Mouse (Mus musculus): ENCODE results near the gene Zfp560. TPM values are rescaled to one million over a fixed set of nuclear protein-coding genes. Genes with fewer than 3 reads are reported as not detected.
"Not testable (repeated sequence)": the region's sequence is repeated elsewhere in the genome, so short reads cannot be mapped to it uniquely, and the experiment has no call there.

Zfp560 gene
- total and polyA plus RNA-seq, 3 experiments, result 9.9 to 11.0 (median 10.1) TPM

GRCm38 (mm10) chr9:20383659-20384058 lies 1.3 kb downstream of the Zfp560 start:
- Histone ChIP-seq H3K36me3 (ENCODE audit: control insufficient read depth, insufficient read depth, low read length) (no peaks in the 10 kb centered on the region), H3K4me1 (ENCODE audit: control insufficient read depth, insufficient read depth, low read length) (peaks cover 1% of the 10 kb centered on the region), H3K27ac (no peak overlapping the region), H3K4me3 (no peak overlapping the region), H3K9ac (ENCODE audit: low read depth, low read length) (no peak overlapping the region), H3K27me3 (ENCODE audit: control insufficient read depth, insufficient read depth, low read length) (no peaks in the 10 kb centered on the region), H3K79me2 (replicated peaks; ENCODE audit: control insufficient read depth, insufficient read depth, low read length) (no peaks in the 10 kb centered on the region)
- 84% methylated on average over 7 of the region's 7 CpGs for WGBS
- TF ChIP-seq CTCF (IDR thresholded peaks at IDR 0.05), result no peak
- no peak for TF ChIP-seq EP300 (IDR thresholded peaks at IDR 0.05; ENCODE audit: insufficient read depth, low read depth, low read length)
- TF ChIP-seq POLR2A (IDR thresholded peaks at IDR 0.05; ENCODE audit: insufficient read depth, low read depth, low read length), result no peak
- DNase-seq, result no peak
- intact Hi-C loops (cut with DNase I), result loop anchor here (2.0 to 10.0 kb wide), 4 partner anchors 77 to 269 kb away; partner anchors contain the start of genes Pin1, Zfp26 and Zfp846

- no peak for TF ChIP-seq EP300 (IDR thresholded peaks at IDR 0.05; ENCODE audit: insufficient read depth, low read depth, low read length)
- TF ChIP-seq CTCF (IDR thresholded peaks at IDR 0.05), result no peak
- TF ChIP-seq POLR2A (IDR thresholded peaks at IDR 0.05; ENCODE audit: insufficient read depth, low read depth, low read length), result no peak
- Histone ChIP-seq H3K79me2 (replicated peaks; ENCODE audit: control insufficient read depth, insufficient read depth, low read length) (no peaks in the 10 kb centered on the region), H3K27me3 (ENCODE audit: control insufficient read depth, insufficient read depth, low read length) (no peaks in the 10 kb centered on the region), H3K27ac (no peak overlapping the region), H3K36me3 (ENCODE audit: control insufficient read depth, insufficient read depth, low read length) (no peaks in the 10 kb centered on the region), H3K4me1 (ENCODE audit: control insufficient read depth, insufficient read depth, low read length) (no peaks in the 10 kb centered on the region), H3K9ac (ENCODE audit: low read depth, low read length) (no peak overlapping the region), H3K4me3 (no peak overlapping the region)
- DNase-seq, result no peak
- 98% methylated on average over 1 of the region's 1 CpGs for WGBS
- intact Hi-C loops (cut with DNase I), result no loop called here
Observed at GRCm38 (mm10) chr9:20374712-20375111, 10.3 kb downstream of the Zfp560 start.

- no peak for DNase-seq
- intact Hi-C loops (cut with DNase I), result no loop called here
- 80% methylated on average over 2 of the region's 2 CpGs for WGBS
- H3K4me1 ChIP-seq (ENCODE audit: control insufficient read depth, insufficient read depth, low read length), result no peaks in the 10 kb centered on the region
- no peaks in the 10 kb centered on the region for H3K27me3 ChIP-seq (ENCODE audit: control insufficient read depth, insufficient read depth, low read length)
- H3K79me2 ChIP-seq (replicated peaks; ENCODE audit: control insufficient read depth, insufficient read depth, low read length), result 0 out of 2 replicates have a peak, but pooled peaks cover 2% of the 10 kb centered on the region
- no peaks in the 10 kb centered on the region for H3K36me3 ChIP-seq (ENCODE audit: control insufficient read depth, insufficient read depth, low read length)
- no peak overlapping the region for H3K4me3 ChIP-seq
- no peak for TF ChIP-seq EP300 (IDR thresholded peaks at IDR 0.05; ENCODE audit: insufficient read depth, low read depth, low read length)
- no peak for TF ChIP-seq POLR2A (IDR thresholded peaks at IDR 0.05; ENCODE audit: insufficient read depth, low read depth, low read length)
- no peak for TF ChIP-seq CTCF (IDR thresholded peaks at IDR 0.05)
- H3K9ac ChIP-seq (ENCODE audit: low read depth, low read length), result no peak overlapping the region
- no peak overlapping the region for H3K27ac ChIP-seq
Observed at GRCm38 (mm10) chr9:20367311-20367710, 17.7 kb downstream of the Zfp560 start.

- no peaks in the 10 kb centered on the region for H3K4me1 ChIP-seq (ENCODE audit: control insufficient read depth, insufficient read depth, low read length)
- peaks cover 3% of the 10 kb centered on the region; the same call in 1 of the 2 replicates for H3K36me3 ChIP-seq (ENCODE audit: control insufficient read depth, insufficient read depth, low read length)
- intact Hi-C loops (cut with DNase I), result no loop called here
- no peak for DNase-seq
- H3K27me3 ChIP-seq (ENCODE audit: control insufficient read depth, insufficient read depth, low read length), result no peaks in the 10 kb centered on the region
- no peak overlapping the region for H3K9ac ChIP-seq (ENCODE audit: low read depth, low read length)
- no peaks in the 10 kb centered on the region for H3K79me2 ChIP-seq (replicated peaks; ENCODE audit: control insufficient read depth, insufficient read depth, low read length)
- TF ChIP-seq POLR2A (IDR thresholded peaks at IDR 0.05; ENCODE audit: insufficient read depth, low read depth, low read length) (no peak), CTCF (IDR thresholded peaks at IDR 0.05) (no peak), EP300 (IDR thresholded peaks at IDR 0.05; ENCODE audit: insufficient read depth, low read depth, low read length) (no peak)
- no peak overlapping the region for H3K27ac ChIP-seq
- WGBS, result 86% methylated on average over 4 of the region's 4 CpGs
- H3K4me3 ChIP-seq, result no peak overlapping the region
Observed at GRCm38 (mm10) chr9:20348501-20348900, 36.5 kb downstream of the Zfp560 start.

- Histone ChIP-seq H3K9ac (ENCODE audit: low read depth, low read length) (no peak within 1 kb of the TSS), H3K27me3 (ENCODE audit: control insufficient read depth, insufficient read depth, low read length) (no peaks in the 10 kb centered on the region), H3K36me3 (ENCODE audit: control insufficient read depth, insufficient read depth, low read length) (no peaks in the 10 kb centered on the region), H3K79me2 (replicated peaks; ENCODE audit: control insufficient read depth, insufficient read depth, low read length) (no peaks in the 10 kb centered on the region), H3K4me1 (ENCODE audit: control insufficient read depth, insufficient read depth, low read length) (no peaks in the 10 kb centered on the region), H3K27ac (no peak within 1 kb of the TSS), H3K4me3 (no peak within 1 kb of the TSS)
- intact Hi-C loops (cut with DNase I), result no loop called here
- no peak for TF ChIP-seq CTCF (IDR thresholded peaks at IDR 0.05)
- no peak for TF ChIP-seq POLR2A (IDR thresholded peaks at IDR 0.05; ENCODE audit: insufficient read depth, low read depth, low read length)
- TF ChIP-seq EP300 (IDR thresholded peaks at IDR 0.05; ENCODE audit: insufficient read depth, low read depth, low read length), result no peak
- DNase-seq, result no peak
Observed at GRCm38 (mm10) chr9:20335994-20336393, 49.0 kb downstream of the Zfp560 start, which contains the start of gene Olfr18. Gene Olfr18 (minus strand): TSS chr9:20336094.

GRCm38 (mm10) chr9:20298232-20298631 lies 86.7 kb downstream of the Zfp560 start, which contains the start of gene Olfr873:
Gene Olfr873 (plus strand): TSS chr9:20298532.
- Histone ChIP-seq H3K27ac (no peak within 1 kb of the TSS), H3K4me1 (ENCODE audit: control insufficient read depth, insufficient read depth, low read length) (no peaks in the 10 kb centered on the region), H3K36me3 (ENCODE audit: control insufficient read depth, insufficient read depth, low read length) (no peaks in the 10 kb centered on the region), H3K4me3 (no peak within 1 kb of the TSS), H3K79me2 (replicated peaks; ENCODE audit: control insufficient read depth, insufficient read depth, low read length) (no peaks in the 10 kb centered on the region), H3K27me3 (ENCODE audit: control insufficient read depth, insufficient read depth, low read length) (no peaks in the 10 kb centered on the region), H3K9ac (ENCODE audit: low read depth, low read length) (no peak within 1 kb of the TSS)
- TF ChIP-seq CTCF (IDR thresholded peaks at IDR 0.05), result no peak
- no peak for TF ChIP-seq POLR2A (IDR thresholded peaks at IDR 0.05; ENCODE audit: insufficient read depth, low read depth, low read length)
- TF ChIP-seq EP300 (IDR thresholded peaks at IDR 0.05; ENCODE audit: insufficient read depth, low read depth, low read length), result no peak
- WGBS, result 72% methylated on average over 1 of the region's 1 CpGs
- intact Hi-C loops (cut with DNase I), result no loop called here
- no peak for DNase-seq

GRCm38 (mm10) chr9:20295562-20295961 lies 89.4 kb downstream of the Zfp560 start:
- 65% methylated on average over 5 of the region's 5 CpGs for WGBS
- not testable (repeated sequence) for H3K27ac ChIP-seq; H3K27me3 ChIP-seq (ENCODE audit: control insufficient read depth, insufficient read depth, low read length)

More at GRCm38 (mm10) chr9:20295562-20295961, 89.4 kb downstream of the Zfp560 start:
- H3K4me3 ChIP-seq; H3K79me2 ChIP-seq (replicated peaks; ENCODE audit: control insufficient read depth, insufficient read depth, low read length); H3K4me1 ChIP-seq (ENCODE audit: control insufficient read depth, insufficient read depth, low read length); intact Hi-C loops (cut with DNase I); H3K36me3 ChIP-seq (ENCODE audit: control insufficient read depth, insufficient read depth, low read length); H3K9ac ChIP-seq (ENCODE audit: low read depth, low read length); DNase-seq: not testable (repeated sequence)

Measured in heart, adult 2 months (tissue).